Comparison of ENCODE assay signal across 9 mouse cellular contexts in the genomic region with DNA sequence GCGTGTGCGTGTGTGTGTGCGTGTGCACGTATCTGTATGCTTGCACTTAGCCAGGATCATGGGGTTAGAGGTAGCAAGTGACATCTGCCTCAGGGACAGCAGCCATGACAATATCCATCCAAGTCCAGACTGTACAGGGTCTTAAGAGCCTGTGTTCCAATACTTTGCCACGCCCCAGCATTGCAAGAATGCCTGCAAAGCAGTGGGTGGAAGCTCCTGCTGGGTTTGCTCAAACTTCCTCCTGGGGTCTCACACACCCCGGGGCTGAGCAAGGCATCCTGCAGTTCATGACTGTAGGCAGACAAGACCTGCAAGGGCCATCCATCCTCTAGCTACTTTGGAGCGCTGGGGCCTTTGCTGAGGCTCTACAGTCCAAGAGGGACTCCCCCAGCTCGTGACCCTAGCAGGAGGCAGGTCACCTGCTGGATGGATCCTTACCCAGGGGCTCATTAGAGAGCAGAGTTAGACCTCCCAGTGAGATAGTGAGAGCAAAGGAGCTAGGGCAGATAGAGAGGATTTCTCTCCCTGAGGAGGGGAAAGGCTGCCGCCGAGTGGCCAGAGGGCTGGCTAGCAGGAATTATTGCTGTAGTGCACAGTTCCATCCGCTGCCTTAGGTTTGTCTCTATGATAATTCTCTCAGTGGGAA. TPM values are rescaled to one million over a fixed set of nuclear protein-coding genes. Genes with fewer than 3 reads are reported as not detected.
DNase-seq lines count a peak whose midpoint lies in the region; ATAC-seq and TF ChIP-seq lines count a peak whose summit lies in the region.
"Had no signal": no experiment of that assay in that cellular context is flagged by ENCODE, and none has a peak within 500 bp of the region (broad histone marks: within the 10 kb centered on the region; RNA-seq: fewer than 3 reads in every experiment).

No protein-coding gene starts in this region.

- peaks cover 3% of the 10 kb centered on the region; the same call in 1 of the 2 replicates for H3K4me1 ChIP-seq in kidney, embryonic 15.5 days
- H3K4me1 ChIP-seq in ES-E14 (ENCODE audit: control insufficient read depth in 2 of 2, insufficient read depth in 2 of 2, low read length in 2 of 2, poor library complexity in 1 of 2), result peaks cover 0 to 6% of the 10 kb centered on the region in 2 experiments; a peak in 1 of 4 replicates
- peaks cover 3% of the 10 kb centered on the region; the same call in 1 of the 2 replicates for H3K4me1 ChIP-seq in bone marrow, adult 2 months (ENCODE audit: control insufficient read depth, insufficient read depth, low read length)
- peaks cover 8% of the 10 kb centered on the region for H3K4me1 ChIP-seq in hindbrain, embryonic 12.5 days
- H3K4me1 ChIP-seq in neural tube, embryonic 11.5 days (ENCODE audit: control insufficient read depth, insufficient read depth, low read length), result no peaks in the 10 kb centered on the region

- in situ Hi-C loops in ES-E14 (cut with MboI; ENCODE audit: low sequenced_read_pairs in 2 of 2, unreplicated experiment in 2 of 2), result no loop called here

- no peak for TF ChIP-seq POLR2A in bone marrow, adult 2 months (IDR thresholded peaks at IDR 0.05; ENCODE audit: borderline replicate concordance, control insufficient read depth, low read depth, low read length)

- 60% methylated on average over 11 of the region's 11 CpGs for WGBS in kidney, embryonic 15.5 days
- WGBS in bone marrow, adult 2 months, result 65% methylated on average over 11 of the region's 11 CpGs
- WGBS in hindbrain, embryonic 12.5 days, result 60% methylated on average over 11 of the region's 11 CpGs
- WGBS in neural tube, embryonic 11.5 days, result 63% methylated on average over 11 of the region's 11 CpGs

- TF ChIP-seq CTCF in bone marrow, adult 2 months (IDR thresholded peaks at IDR 0.05; ENCODE audit: control insufficient read depth, insufficient read depth, low read length), result peak; percentile 30; the same call in 1 of the 2 replicates

- H3K27me3 ChIP-seq in kidney, embryonic 15.5 days, result no peaks in the 10 kb centered on the region
- no peaks in the 10 kb centered on the region for H3K27me3 ChIP-seq in hindbrain, embryonic 12.5 days
- H3K27me3 ChIP-seq in neural tube, embryonic 11.5 days (ENCODE audit: control insufficient read depth, insufficient read depth, low read length), result no peaks in the 10 kb centered on the region

- no peak overlapping the region for H3K9ac ChIP-seq in kidney, embryonic 15.5 days
- H3K9ac ChIP-seq in ES-E14 (ENCODE audit: insufficient read depth, low read depth, low read length, poor library complexity, severe bottlenecking), result no peak overlapping the region
- no peak overlapping the region for H3K9ac ChIP-seq in hindbrain, embryonic 12.5 days
- H3K9ac ChIP-seq in neural tube, embryonic 11.5 days (ENCODE audit: low read length), result no peak overlapping the region

- no peaks in the 10 kb centered on the region for H3K36me3 ChIP-seq in kidney, embryonic 15.5 days
- no peaks in the 10 kb centered on the region; the same call in 1 of the 2 replicates for H3K36me3 ChIP-seq in ES-E14 (ENCODE audit: control insufficient read depth, insufficient read depth, low read length, poor library complexity, severe bottlenecking)
- no peaks in the 10 kb centered on the region for H3K36me3 ChIP-seq in hindbrain, embryonic 12.5 days
- no peaks in the 10 kb centered on the region for H3K36me3 ChIP-seq in neural tube, embryonic 11.5 days (ENCODE audit: control insufficient read depth, insufficient read depth, low read length)

- no peak overlapping the region for H3K4me3 ChIP-seq in kidney, embryonic 15.5 days (replicated peaks)
- no peak overlapping the region for H3K4me3 ChIP-seq in ES-E14 (ENCODE audit: insufficient read depth in 1 of 2, low read depth in 1 of 2, low read length in 2 of 2, poor library complexity in 1 of 2, severe bottlenecking in 1 of 2)
- no peak overlapping the region for H3K4me3 ChIP-seq in bone marrow, adult 2 months (replicated peaks; ENCODE audit: control insufficient read depth, low read depth, low read length)
- no peak overlapping the region for H3K4me3 ChIP-seq in hindbrain, embryonic 12.5 days
- H3K4me3 ChIP-seq in neural tube, embryonic 11.5 days (ENCODE audit: low read depth, low read length), result no peak overlapping the region

- H3K4me2 ChIP-seq in kidney, embryonic 15.5 days, result no peak overlapping the region
- no peak overlapping the region for H3K4me2 ChIP-seq in hindbrain, embryonic 12.5 days (replicated peaks)
- H3K4me2 ChIP-seq in neural tube, embryonic 11.5 days (ENCODE audit: low read depth), result no peak overlapping the region

- no peak; the same call in 1 of the 2 replicates for ATAC-seq in kidney, embryonic 15.5 days (replicated peaks; ENCODE audit: low FRiP score)
- 0 out of 2 replicates have a peak, but pooled peaks have one; percentile 40 for ATAC-seq in hindbrain, embryonic 12.5 days (ENCODE audit: low FRiP score)
- no peak for ATAC-seq in neural tube, embryonic 11.5 days (ENCODE audit: insufficient read depth, low FRiP score, low TSS enrichment)

- H3K9me3 ChIP-seq in kidney, embryonic 15.5 days (replicated peaks), result no peaks in the 10 kb centered on the region
- no peaks in the 10 kb centered on the region for H3K9me3 ChIP-seq in ES-E14 (ENCODE audit: control insufficient read depth, insufficient read depth, low read depth, low read length)
- H3K9me3 ChIP-seq in hindbrain, embryonic 12.5 days (replicated peaks), result no peaks in the 10 kb centered on the region
- H3K9me3 ChIP-seq in neural tube, embryonic 11.5 days (ENCODE audit: control insufficient read depth, low read length), result no peaks in the 10 kb centered on the region

- no peak overlapping the region for H3K27ac ChIP-seq in kidney, embryonic 15.5 days
- H3K27ac ChIP-seq in ES-E14 (ENCODE audit: insufficient read depth, low read depth, low read length, poor library complexity, severe bottlenecking), result no peak overlapping the region
- H3K27ac ChIP-seq in bone marrow, adult 2 months (ENCODE audit: control insufficient read depth, insufficient read depth, low read depth, low read length, poor library complexity), result no peak overlapping the region
- H3K27ac ChIP-seq in hindbrain, embryonic 12.5 days, result no peak overlapping the region
- no peak overlapping the region for H3K27ac ChIP-seq in neural tube, embryonic 11.5 days (ENCODE audit: low read depth, low read length)

- DNase-seq in kidney, postnatal 14 days, result peak; percentile 19
- peak; percentile 7 for DNase-seq in ES-E14 (ENCODE audit: low read depth, low spot score)
- peak; percentile 46 for DNase-seq in neural tube, embryonic 11.5 days (ENCODE audit: low spot score)
- DNase-seq in spleen, postnatal 14 days (ENCODE audit: low spot score in 2 of 2), result no peak
- no peak for DNase-seq in frontal cortex, postnatal 14 days (ENCODE audit: low spot score in 2 of 2)

TF ChIP-seq in ES-E14, 5 proteins besides CTCF, POLR2A, EP300 and RAD21:
- TF ChIP-seq ZC3H11A (IDR thresholded peaks at IDR 0.05; ENCODE audit: borderline replicate concordance, low read depth, low read length), result peak; percentile 20; the same call in 1 of the 2 replicates
- no peak for TF ChIP-seq CHD2 (IDR thresholded peaks at IDR 0.05; ENCODE audit: low read depth, low read length)

RNA-seq across cellular contexts. Expression of a gene that starts 15.4 kb away (rescaled TPM):
- polyA plus RNA-seq in kidney, embryonic 15.5 days (2015; fragmentation: Nextera tagmentation; extraction: Ambion mirVana), result 0.85 and 1.1 TPM in 2 replicates
- not detected in 2 replicates for total RNA-seq in ES-E14 (2012; rRNA removed)
- 7.4 and 23.8 TPM in 2 replicates for polyA plus RNA-seq in bone marrow, adult 2 months (2011; ENCODE audit: insufficient read depth, insufficient read length, low replicate concordance, missing spikeins)
- 0.30 and 0.47 TPM in 2 replicates for polyA plus RNA-seq in hindbrain, embryonic 12.5 days (2016; fragmentation: Nextera tagmentation; extraction: Ambion mirVana)
- polyA plus RNA-seq in neural tube, embryonic 11.5 days (2014; fragmentation: Nextera tagmentation; extraction: Ambion mirVana), result 0.32 and 0.56 TPM in 2 replicates

RNA-seq across cellular contexts. Expression of a gene that starts 32.6 kb away (rescaled TPM):
- 0.06 and 0.13 TPM in 2 replicates for polyA plus RNA-seq in kidney, embryonic 15.5 days (2015; fragmentation: Nextera tagmentation; extraction: Ambion mirVana)
- total RNA-seq in ES-E14 (2012; rRNA removed), result 0.13 TPM in 1 of 2 replicates, not detected in the other
- polyA plus RNA-seq in bone marrow, adult 2 months (2011; ENCODE audit: insufficient read depth, insufficient read length, low replicate concordance, missing spikeins), result not detected in 2 replicates
- polyA plus RNA-seq in hindbrain, embryonic 12.5 days (2016; fragmentation: Nextera tagmentation; extraction: Ambion mirVana), result not detected in 2 replicates
- polyA plus RNA-seq in neural tube, embryonic 11.5 days (2014; fragmentation: Nextera tagmentation; extraction: Ambion mirVana), result not detected in 2 replicates
- total RNA-seq: left cerebral cortex, postnatal 10 days had no signal

RNA-seq across cellular contexts. Expression of a gene that starts 55.4 kb away (rescaled TPM):
- 35.8 and 39.7 TPM in 2 replicates for polyA plus RNA-seq in kidney, embryonic 15.5 days (2015; fragmentation: Nextera tagmentation; extraction: Ambion mirVana)
- 0.16 and 0.36 TPM in 2 replicates for total RNA-seq in ES-E14 (2012; rRNA removed)
- 0.47 and 2.9 TPM in 2 replicates for polyA plus RNA-seq in bone marrow, adult 2 months (2011; ENCODE audit: insufficient read depth, insufficient read length, low replicate concordance, missing spikeins)
- 7.3 and 8.2 TPM in 2 replicates for polyA plus RNA-seq in hindbrain, embryonic 12.5 days (2016; fragmentation: Nextera tagmentation; extraction: Ambion mirVana)
- 5.1 and 7.3 TPM in 2 replicates for polyA plus RNA-seq in neural tube, embryonic 11.5 days (2014; fragmentation: Nextera tagmentation; extraction: Ambion mirVana)

Comparison
In these comparisons a context has a peak if more than half of its experiments do, and no peak if none do; other contexts are left out.
1. DNase-seq: peak in kidney, postnatal 14 days (single experiment), ES-E14 (single experiment) and neural tube, embryonic 11.5 days (single experiment); none in spleen, postnatal 14 days (0 of 2) and frontal cortex, postnatal 14 days (0 of 2).